Mouse (Mus musculus): ENCODE data around the gene Plce1. TPM values are rescaled to one million over a fixed set of nuclear protein-coding genes. Genes with fewer than 3 reads are reported as not detected.

The Plce1 gene
- polyA plus RNA-seq, 2 experiments: 0.21 to 0.50 TPM

DNA sequence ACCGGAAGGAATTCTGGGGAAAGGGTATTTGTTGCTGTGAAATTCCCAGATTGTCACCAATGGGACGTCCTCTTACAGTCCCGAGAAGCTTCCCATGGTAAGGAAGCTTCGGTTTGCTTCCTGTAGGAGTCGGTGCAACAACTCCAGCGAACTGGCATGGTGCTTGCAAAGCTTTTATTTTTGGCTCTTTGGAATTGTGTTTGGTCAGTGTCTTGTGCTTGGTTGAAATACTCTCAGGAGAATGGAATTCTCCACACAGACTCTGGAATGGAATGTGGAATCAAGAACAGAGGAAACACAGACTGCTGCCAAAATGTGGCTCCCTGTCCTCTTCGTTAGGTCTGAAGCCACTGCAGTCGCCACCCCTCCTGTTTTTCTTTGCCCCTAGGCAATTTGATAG lies 129.9 kb downstream of the Plce1 start:
- H3K4me3 ChIP-seq (ENCODE audit: insufficient read depth in 1 of 2, low read depth in 2 of 2, low read length in 2 of 2): no peak overlapping the region
- H3K27me3 ChIP-seq (ENCODE audit: control insufficient read depth, insufficient read depth, low read length): no peaks in the 10 kb centered on the region
- no peaks in the 10 kb centered on the region for H3K36me3 ChIP-seq (replicated peaks; ENCODE audit: control insufficient read depth, insufficient read depth, low read depth)
- TF ChIP-seq EP300 (IDR thresholded peaks at IDR 0.05; ENCODE audit: low read depth) (no peak), CTCF (IDR thresholded peaks at IDR 0.05; ENCODE audit: low read depth) (no peak)
- no peak overlapping the region for H3K9ac ChIP-seq (replicated peaks)
- WGBS (ENCODE audit: insufficient replicate concordance): 58% methylated on average over 8 of the region's 8 CpGs
- H3K9me3 ChIP-seq (ENCODE audit: control insufficient read depth, low read length): no peaks in the 10 kb centered on the region
- DNase-seq (ENCODE audit: low read depth in 3 of 3, low spot score in 3 of 3) (no peak), ATAC-seq (ENCODE audit: insufficient read depth) (no peak)
- no peaks in the 10 kb centered on the region for H3K4me1 ChIP-seq (replicated peaks; ENCODE audit: control insufficient read depth in 2 of 2, insufficient read depth in 2 of 2, low read length in 1 of 2)
- H3K4me2 ChIP-seq (ENCODE audit: low read depth): no peak overlapping the region
- no peak overlapping the region for H3K27ac ChIP-seq

DNA sequence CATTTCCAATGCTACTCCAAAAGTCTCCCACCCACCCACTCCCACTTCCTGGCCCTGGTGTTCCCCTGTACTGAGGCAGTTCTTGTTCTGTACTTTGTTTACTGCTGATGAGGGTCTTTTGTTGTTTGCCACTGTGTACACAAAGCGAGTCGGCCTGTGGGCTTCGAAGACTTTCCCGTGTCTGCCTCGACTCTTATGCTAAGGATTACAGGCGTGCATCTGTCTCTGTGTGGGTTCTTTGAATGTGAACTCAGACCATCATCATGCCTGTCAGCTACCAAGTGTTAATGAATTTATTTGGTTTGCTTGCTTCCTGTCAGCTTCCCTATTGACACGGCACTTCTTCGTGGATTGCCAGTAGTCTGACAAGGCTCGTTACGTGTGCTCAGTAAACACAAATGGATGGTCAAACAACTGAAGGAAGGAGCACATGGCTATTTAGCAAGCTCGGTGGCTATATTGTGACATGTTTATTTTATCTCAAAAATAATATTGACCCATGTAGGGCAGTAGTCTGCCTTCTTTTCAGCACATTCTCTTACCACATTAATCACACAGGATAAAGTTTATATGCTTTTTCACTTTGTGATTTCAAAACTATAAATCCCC lies 133.3 kb downstream of the Plce1 start:
- H3K9me3 ChIP-seq (ENCODE audit: control insufficient read depth, low read length): no peaks in the 10 kb centered on the region
- no peak overlapping the region for H3K4me3 ChIP-seq (ENCODE audit: insufficient read depth in 1 of 2, low read depth in 2 of 2, low read length in 2 of 2)
- H3K27ac ChIP-seq: no peak overlapping the region
- no peaks in the 10 kb centered on the region for H3K27me3 ChIP-seq (ENCODE audit: control insufficient read depth, insufficient read depth, low read length)
- H3K4me2 ChIP-seq (ENCODE audit: low read depth): no peak overlapping the region
- no peak for TF ChIP-seq EP300 (IDR thresholded peaks at IDR 0.05; ENCODE audit: low read depth)
- TF ChIP-seq CTCF (IDR thresholded peaks at IDR 0.05; ENCODE audit: low read depth): no peak
- no peaks in the 10 kb centered on the region for H3K4me1 ChIP-seq (replicated peaks; ENCODE audit: control insufficient read depth in 2 of 2, insufficient read depth in 2 of 2, low read length in 1 of 2)
- no peak for ATAC-seq (ENCODE audit: insufficient read depth)
- DNase-seq (ENCODE audit: low read depth in 3 of 3, low spot score in 3 of 3): no peak
- no peak overlapping the region for H3K9ac ChIP-seq (replicated peaks)
- H3K36me3 ChIP-seq (replicated peaks; ENCODE audit: control insufficient read depth, insufficient read depth, low read depth): no peaks in the 10 kb centered on the region
- 63% methylated on average over 11 of the region's 11 CpGs for WGBS (ENCODE audit: insufficient replicate concordance)

DNA sequence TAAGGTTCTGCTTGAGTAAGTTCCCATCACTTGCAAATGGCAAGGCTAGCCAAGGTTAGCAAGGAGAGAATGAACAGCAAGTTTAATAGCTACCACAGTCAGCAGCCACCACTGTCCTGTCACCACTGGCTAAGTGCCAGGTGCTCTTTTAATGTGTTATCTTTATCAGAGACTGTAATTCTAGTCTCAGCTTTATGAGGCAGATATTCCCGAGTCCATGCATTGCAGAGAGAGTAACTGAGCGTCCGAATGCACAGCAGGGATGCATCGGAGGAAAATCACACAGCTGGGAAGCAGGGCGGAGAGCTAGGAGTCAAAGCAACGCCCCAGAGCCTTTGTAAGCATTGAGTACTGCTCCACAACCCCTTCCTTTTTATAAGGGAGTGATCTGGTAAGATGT lies 134.4 kb downstream of the Plce1 start:
- Histone ChIP-seq H3K36me3 (replicated peaks; ENCODE audit: control insufficient read depth, insufficient read depth, low read depth) (no peaks in the 10 kb centered on the region), H3K27me3 (ENCODE audit: control insufficient read depth, insufficient read depth, low read length) (no peaks in the 10 kb centered on the region), H3K4me1 (replicated peaks; ENCODE audit: control insufficient read depth in 2 of 2, insufficient read depth in 2 of 2, low read length in 1 of 2) (no peaks in the 10 kb centered on the region), H3K9me3 (ENCODE audit: control insufficient read depth, low read length) (no peaks in the 10 kb centered on the region), H3K9ac (replicated peaks) (no peak overlapping the region), H3K27ac (no peak overlapping the region), H3K4me2 (ENCODE audit: low read depth) (no peak overlapping the region), H3K4me3 (ENCODE audit: insufficient read depth in 1 of 2, low read depth in 2 of 2, low read length in 2 of 2) (no peak overlapping the region)
- WGBS (ENCODE audit: insufficient replicate concordance): 43% methylated on average over 6 of the region's 6 CpGs
- TF ChIP-seq CTCF (IDR thresholded peaks at IDR 0.05; ENCODE audit: low read depth): no peak
- TF ChIP-seq EP300 (IDR thresholded peaks at IDR 0.05; ENCODE audit: low read depth): no peak
- DNase-seq (ENCODE audit: low read depth in 3 of 3, low spot score in 3 of 3): no peak
- no peak for ATAC-seq (ENCODE audit: insufficient read depth)

DNA sequence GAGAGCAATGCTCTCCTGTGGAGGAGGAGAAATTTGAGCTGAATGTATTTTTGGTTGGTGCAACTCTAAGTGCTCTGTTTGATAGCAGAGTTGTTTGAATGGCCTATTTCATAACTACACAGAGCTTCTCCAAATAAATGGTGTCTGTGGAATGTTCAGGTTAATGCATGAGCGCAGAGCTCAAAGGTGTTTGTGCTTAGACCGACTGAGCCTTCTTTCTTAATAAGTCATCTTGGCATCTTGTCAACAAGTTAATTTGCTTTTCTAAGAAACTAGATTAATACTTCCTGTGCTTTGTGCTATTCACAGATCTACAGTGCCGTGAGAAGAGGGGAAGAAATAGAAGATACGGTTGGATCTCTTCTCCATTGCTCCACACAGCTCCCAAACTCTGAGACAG lies 139.2 kb downstream of the Plce1 start:
- Histone ChIP-seq H3K9ac (replicated peaks) (no peak overlapping the region), H3K27me3 (ENCODE audit: control insufficient read depth, insufficient read depth, low read length) (no peaks in the 10 kb centered on the region), H3K27ac (no peak overlapping the region), H3K4me2 (ENCODE audit: low read depth) (no peak overlapping the region), H3K9me3 (ENCODE audit: control insufficient read depth, low read length) (no peaks in the 10 kb centered on the region), H3K4me1 (replicated peaks; ENCODE audit: control insufficient read depth in 2 of 2, insufficient read depth in 2 of 2, low read length in 1 of 2) (no peaks in the 10 kb centered on the region), H3K36me3 (replicated peaks; ENCODE audit: control insufficient read depth, insufficient read depth, low read depth) (no peaks in the 10 kb centered on the region), H3K4me3 (ENCODE audit: insufficient read depth in 1 of 2, low read depth in 2 of 2, low read length in 2 of 2) (no peak overlapping the region)
- DNase-seq (ENCODE audit: low read depth in 3 of 3, low spot score in 3 of 3) (no peak), ATAC-seq (ENCODE audit: insufficient read depth) (no peak)
- 68% methylated on average over 4 of the region's 4 CpGs for WGBS (ENCODE audit: insufficient replicate concordance)
- no peak for TF ChIP-seq CTCF (IDR thresholded peaks at IDR 0.05; ENCODE audit: low read depth)
- TF ChIP-seq EP300 (IDR thresholded peaks at IDR 0.05; ENCODE audit: low read depth): no peak

DNA sequence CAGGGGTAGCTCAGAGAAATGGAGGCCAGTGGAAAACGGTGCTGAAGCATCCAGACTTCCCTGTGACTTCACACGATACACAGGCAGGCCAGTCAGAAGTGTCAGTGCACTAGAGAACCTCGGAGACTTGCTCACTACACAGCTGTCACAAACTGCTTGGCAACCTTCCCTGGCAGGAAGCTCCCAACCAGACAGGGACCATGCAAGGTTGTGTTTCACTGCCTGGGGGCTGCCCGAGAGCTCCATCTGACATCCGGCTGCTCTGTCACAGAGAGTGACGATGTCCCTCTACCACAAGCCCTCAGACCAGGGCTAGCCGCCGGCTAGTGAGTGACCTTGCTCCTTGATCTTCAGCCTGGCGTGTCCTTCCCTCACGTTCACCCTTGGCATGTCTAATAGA lies 140.6 kb downstream of the Plce1 start:
- Histone ChIP-seq H3K27me3 (ENCODE audit: control insufficient read depth, insufficient read depth, low read length) (no peaks in the 10 kb centered on the region), H3K9me3 (ENCODE audit: control insufficient read depth, low read length) (no peaks in the 10 kb centered on the region), H3K4me2 (ENCODE audit: low read depth) (no peak overlapping the region), H3K36me3 (replicated peaks; ENCODE audit: control insufficient read depth, insufficient read depth, low read depth) (no peaks in the 10 kb centered on the region), H3K9ac (replicated peaks) (no peak overlapping the region), H3K4me1 (replicated peaks; ENCODE audit: control insufficient read depth in 2 of 2, insufficient read depth in 2 of 2, low read length in 1 of 2) (no peaks in the 10 kb centered on the region), H3K4me3 (ENCODE audit: insufficient read depth in 1 of 2, low read depth in 2 of 2, low read length in 2 of 2) (no peak overlapping the region), H3K27ac (no peak overlapping the region)
- no peak for TF ChIP-seq EP300 (IDR thresholded peaks at IDR 0.05; ENCODE audit: low read depth)
- no peak for TF ChIP-seq CTCF (IDR thresholded peaks at IDR 0.05; ENCODE audit: low read depth)
- ATAC-seq (ENCODE audit: insufficient read depth) (no peak), DNase-seq (ENCODE audit: low read depth in 3 of 3, low spot score in 3 of 3) (no peak)
- WGBS (ENCODE audit: insufficient replicate concordance): 51% methylated on average over 10 of the region's 10 CpGs

Measured in liver, embryonic 14.5 days (tissue).